Mouse (Mus musculus) layer of hippocampus, adult 8-10 months (tissue): ENCODE results near the gene Cfap97d1. TPM values are rescaled to one million over a fixed set of nuclear protein-coding genes. Genes with fewer than 3 reads are reported as not detected.

Experiments used
- DNase-seq, 2 experiments: peaks; one replicate each; pipeline ENCODE4 v3.0.0; 2022; ENCODE audit warnings: low spot score in 2 of 2
- total RNA-seq, 4 experiments: library from RNA; stranded (reverse); gene quantifications; 2 replicates each; pipeline ENCODE4 v1.2.4; 2022

The Cfap97d1 gene
- total RNA-seq = not detected

- peak; percentile 95 for DNase-seq
These were observed at the start of gene Cfap97d1 for GRCm38 (mm10) chr11:101984054-101985025. TSS of gene Cfap97d1 (plus strand) at chr11:101984279.

DNA sequence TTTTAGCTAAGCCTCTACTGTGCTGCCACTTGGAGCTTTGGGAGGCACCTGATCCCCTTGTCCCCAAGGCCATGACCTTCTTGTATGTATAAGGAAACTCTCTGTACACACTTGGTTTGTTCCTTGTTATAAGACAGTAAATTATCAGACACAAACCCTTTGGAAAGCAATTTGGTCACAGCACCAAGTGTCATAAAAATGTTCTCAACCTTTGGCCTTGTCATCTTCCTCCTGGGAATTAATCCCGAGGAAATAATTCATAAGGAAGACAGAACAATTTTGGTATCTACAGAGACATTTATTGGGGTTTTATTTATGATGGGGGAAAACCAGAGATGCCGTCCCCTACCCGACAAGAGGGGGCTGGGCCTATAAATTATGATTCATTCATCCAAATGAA lies 48.3 kb upstream of the Cfap97d1 start:
- DNase-seq = no peak

DNA sequence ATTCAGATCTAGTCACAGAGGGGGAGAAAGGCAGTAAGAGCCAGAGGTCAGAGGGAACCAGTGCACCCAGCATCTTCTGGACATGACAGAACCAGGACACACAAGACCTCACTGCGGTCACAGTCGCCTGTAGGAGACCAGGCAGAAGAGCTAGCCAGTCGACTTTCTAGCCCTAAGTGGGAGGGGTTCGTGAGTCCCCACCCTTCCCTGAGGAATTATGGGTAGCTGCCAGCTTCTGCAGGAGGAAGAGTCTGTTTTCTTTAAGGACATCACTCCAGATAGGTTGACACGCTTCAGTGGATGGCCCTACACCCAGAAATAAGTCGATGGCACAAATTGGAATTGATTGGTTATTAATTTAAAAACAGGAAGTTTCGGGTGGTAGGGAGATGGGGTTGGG lies 47.7 kb upstream of the Cfap97d1 start:
- DNase-seq = no peak

- DNase-seq = no peak
These were observed 47.0 kb upstream of the Cfap97d1 start for GRCm38 (mm10) chr11:101937108-101937507.

DNA sequence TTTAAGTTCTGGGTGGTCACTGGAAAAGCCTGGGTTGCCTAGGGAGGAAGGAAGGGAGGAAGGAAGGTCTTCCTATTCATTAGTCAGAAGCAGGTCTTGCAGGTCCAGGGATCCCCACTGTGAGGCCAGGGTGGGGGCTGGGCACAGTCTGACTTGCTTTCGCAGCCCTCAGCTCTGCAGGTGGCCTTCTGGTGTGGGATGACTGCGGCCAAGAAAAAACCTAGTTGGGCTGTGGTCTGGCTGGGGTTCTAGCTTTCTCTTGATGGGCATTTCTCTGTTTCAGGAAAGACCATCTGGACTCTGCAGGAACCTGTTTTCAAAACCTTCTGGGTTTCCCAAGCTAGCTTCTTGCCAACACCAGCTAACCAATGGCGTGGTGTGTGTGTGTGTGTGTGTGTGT lies 41.0 kb upstream of the Cfap97d1 start:
- no peak for DNase-seq

GRCm38 (mm10) chr11:101946525-101946924 lies 37.6 kb upstream of the Cfap97d1 start:
- DNase-seq = no peak

DNA sequence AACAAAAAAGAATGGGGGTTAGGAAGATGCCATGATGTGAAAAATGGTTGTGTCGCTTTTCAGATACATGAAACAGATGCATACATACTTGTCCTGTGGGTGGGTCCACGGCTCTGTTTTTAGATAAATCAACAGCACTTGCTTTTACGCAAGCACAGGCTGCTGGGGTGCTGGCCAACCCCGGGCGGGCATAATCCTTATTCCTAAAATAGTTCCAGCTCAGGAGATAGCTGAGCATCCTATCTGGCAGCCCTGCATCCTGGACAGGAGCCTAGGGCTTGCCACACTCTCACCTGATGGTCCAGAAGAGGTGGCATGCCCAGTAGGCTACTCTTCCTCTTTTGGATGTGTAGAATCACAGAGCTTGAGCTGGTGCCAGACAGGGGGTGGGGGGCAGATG lies 34.1 kb upstream of the Cfap97d1 start:
- no peak for DNase-seq

DNA sequence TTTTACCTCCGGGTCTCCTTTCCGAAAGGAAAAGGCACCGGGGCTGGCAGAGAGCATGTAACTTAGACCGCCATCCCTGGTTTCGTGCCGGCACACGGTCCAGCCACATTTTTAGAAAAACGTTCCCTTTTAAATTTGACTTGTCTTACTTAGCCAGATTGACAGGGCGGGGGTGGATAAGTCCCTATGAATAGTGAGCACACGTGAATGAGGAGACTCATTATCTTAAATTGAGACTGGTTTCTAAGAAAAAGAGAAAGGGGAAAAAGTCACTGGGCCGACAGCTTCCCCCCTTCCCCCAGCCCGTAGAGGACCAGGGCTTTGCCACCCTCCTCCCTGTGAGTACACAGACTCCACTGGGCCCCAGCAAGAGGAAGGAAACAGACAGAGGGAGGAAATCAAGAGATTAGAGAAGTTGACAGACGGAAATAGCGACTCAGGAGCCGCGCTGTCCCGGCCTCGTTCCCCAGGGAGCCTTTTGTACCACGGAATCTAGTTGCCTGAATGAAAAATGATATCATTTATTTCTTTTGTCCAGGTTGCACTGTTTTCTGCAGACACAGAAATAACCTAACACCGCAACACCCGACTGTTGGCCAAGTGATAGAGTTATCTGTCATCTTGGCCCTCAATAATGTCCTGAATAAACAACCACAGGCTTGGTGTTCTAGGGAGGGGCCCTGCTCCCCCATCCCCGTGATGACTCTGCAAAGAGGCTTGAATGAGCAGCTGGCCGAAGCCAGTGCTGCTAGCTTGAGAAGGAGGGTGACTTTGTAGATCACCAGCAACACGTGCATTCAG lies 31.3 kb upstream of the Cfap97d1 start:
- DNase-seq = no peak

- DNase-seq = no peak
These were observed 30.6 kb upstream of the Cfap97d1 start for GRCm38 (mm10) chr11:101953441-101953840.

DNA sequence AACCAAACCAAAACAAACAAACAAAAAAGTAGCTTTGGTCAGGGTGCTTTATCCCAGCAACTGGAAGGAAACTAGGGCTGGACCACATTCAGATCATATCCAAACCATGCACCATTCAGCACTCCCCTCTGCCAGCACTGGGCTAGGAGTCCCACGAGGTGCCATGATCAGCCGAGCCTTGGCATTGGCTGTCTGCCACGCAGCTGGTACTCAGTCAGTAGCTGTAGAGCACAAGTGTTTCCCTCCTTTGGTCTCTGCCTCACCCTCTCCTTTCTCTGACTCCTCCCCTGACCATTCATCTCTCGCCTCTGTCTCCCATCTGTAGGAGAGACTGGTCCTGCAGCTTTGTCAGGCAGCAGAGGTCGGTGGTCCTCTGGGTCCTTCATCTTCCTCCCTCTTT lies 26.6 kb upstream of the Cfap97d1 start:
- no peak for DNase-seq

DNA sequence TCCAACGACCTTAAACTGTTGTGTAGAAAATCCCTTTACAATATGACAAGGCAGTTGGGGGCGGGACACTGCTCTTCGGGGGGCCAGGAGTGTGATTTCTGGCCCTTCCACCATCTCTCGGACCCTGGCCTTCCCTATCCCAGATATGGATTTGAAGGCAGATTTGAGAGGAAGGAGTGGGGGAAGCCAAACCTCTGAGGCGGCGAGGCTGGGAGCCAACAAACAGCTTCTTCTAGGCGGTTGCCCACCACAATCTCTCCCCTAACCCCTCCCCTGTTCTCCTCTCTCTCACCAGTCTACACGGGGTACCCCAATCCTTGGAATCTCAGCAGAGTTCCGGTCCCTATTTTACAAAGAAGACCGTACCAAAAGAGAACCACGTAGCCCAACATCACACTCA lies 21.0 kb upstream of the Cfap97d1 start:
- DNase-seq = no peak

- no peak for DNase-seq
These were observed 20.4 kb upstream of the Cfap97d1 start for GRCm38 (mm10) chr11:101963473-101964291.

- DNase-seq = no peak
These were observed 19.4 kb upstream of the Cfap97d1 start for GRCm38 (mm10) chr11:101964647-101965046.

- no peak for DNase-seq
These were observed 18.5 kb upstream of the Cfap97d1 start for GRCm38 (mm10) chr11:101965553-101965952.

- DNase-seq = no peak
These were observed 17.0 kb upstream of the Cfap97d1 start, which contains the start of gene Sost for GRCm38 (mm10) chr11:101966965-101967614. TSS of gene Sost (minus strand) at chr11:101967015.

DNA sequence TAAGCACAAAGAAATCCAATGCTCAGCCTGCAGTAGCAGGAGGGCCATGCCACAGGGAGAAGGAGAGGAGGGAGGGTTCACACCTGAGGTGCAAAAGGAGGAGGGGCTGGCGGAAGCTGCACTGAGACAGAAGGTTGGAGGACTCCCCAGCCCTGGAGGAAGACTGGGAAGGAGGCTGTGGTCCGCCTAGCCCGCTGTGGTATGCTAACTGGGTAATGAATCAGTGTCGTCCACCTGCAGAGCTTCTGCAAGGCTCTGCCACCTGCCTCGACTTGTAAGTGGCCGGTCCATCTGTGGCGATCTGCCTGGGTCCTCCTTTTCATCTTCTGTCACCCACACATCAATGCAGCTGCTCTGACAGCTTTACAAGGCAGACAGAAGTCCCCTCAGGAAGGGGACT lies 15.8 kb upstream of the Cfap97d1 start:
- no peak for DNase-seq

DNA sequence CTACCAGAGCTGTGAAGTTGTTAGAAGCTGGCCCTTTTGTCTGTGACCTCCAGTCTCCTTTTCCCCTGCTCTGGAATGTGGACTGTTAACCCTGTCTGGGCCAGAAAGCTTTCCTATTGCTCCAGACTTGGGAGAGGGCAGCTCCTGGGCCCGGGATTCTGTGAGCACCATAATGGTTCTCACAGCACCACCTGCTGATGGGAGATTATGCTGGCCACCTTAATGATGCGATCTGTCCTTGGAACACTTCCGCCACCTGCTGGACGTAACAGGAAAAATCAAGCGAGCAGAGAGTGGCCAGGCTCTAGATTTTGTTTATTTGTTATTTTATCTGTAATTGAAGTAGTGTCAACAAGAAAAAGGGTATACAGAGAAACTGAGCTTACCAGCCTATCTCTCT lies 15.3 kb upstream of the Cfap97d1 start:
- DNase-seq = peak; percentile 67 to 90

DNA sequence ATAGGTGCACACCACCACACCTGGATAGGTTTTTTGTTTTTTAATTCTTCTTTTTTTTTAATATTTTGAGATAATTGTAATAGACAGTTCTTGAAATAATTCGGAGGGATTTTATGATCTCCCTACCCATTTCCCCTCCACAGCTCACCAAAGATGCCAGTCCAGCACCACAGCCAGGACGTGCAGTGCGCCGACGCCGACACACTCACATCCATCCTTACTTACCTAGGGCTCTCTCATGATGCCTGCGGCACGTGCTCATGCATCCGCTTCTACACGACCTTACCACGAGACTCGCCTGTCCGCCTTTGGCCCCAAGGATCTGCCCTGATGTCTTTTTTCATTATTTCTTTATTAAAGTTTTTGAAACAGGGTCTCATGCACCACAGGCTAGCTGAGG lies 14.2 kb upstream of the Cfap97d1 start:
- no peak for DNase-seq

- DNase-seq = no peak
These were observed 12.7 kb upstream of the Cfap97d1 start for GRCm38 (mm10) chr11:101971410-101971809.

GRCm38 (mm10) chr11:101972097-101972496 lies 12.0 kb upstream of the Cfap97d1 start:
- no peak for DNase-seq

GRCm38 (mm10) chr11:101972651-101973050 lies 11.4 kb upstream of the Cfap97d1 start:
- DNase-seq = no peak
